Mouse (Mus musculus): ENCODE data around the gene S100a14. TPM values are rescaled to one million over a fixed set of nuclear protein-coding genes. Genes with fewer than 3 reads are reported as not detected.

S100a14 gene
- polyA plus RNA-seq, 1 experiment from 2014 or later, result not detected

- no peak overlapping the region for H3K4me3 ChIP-seq (ENCODE audit: low read depth, low read length)
- H3K27me3 ChIP-seq (ENCODE audit: control insufficient read depth, insufficient read depth, low read length), result no peaks in the 10 kb centered on the region
- no peak overlapping the region for H3K27ac ChIP-seq (ENCODE audit: low read depth, low read length)
- peaks cover 10% of the 10 kb centered on the region for H3K4me1 ChIP-seq (ENCODE audit: control insufficient read depth, insufficient read depth, low read length)
- no peak overlapping the region for H3K4me2 ChIP-seq
- WGBS (ENCODE audit: insufficient replicate concordance), result 90% methylated on average over 4 of the region's 4 CpGs
- H3K9ac ChIP-seq (ENCODE audit: low read depth, low read length), result no peak overlapping the region
- H3K9me3 ChIP-seq (replicated peaks; ENCODE audit: control insufficient read depth, low read length), result no peaks in the 10 kb centered on the region
- peaks cover 31% of the 10 kb centered on the region for H3K36me3 ChIP-seq (ENCODE audit: control insufficient read depth, insufficient read depth, low read length)
- no peak for ATAC-seq (replicated peaks; ENCODE audit: insufficient number of reproducible peaks, low FRiP score, low TSS enrichment)
These were observed 23.2 kb upstream of the S100a14 start for GRCm38 (mm10) chr3:90503444-90503843.

- WGBS (ENCODE audit: insufficient replicate concordance), result 89% methylated on average over 5 of the region's 5 CpGs
- Histone ChIP-seq H3K4me2 (no peak overlapping the region), H3K27ac (ENCODE audit: low read depth, low read length) (no peak overlapping the region), H3K9me3 (replicated peaks; ENCODE audit: control insufficient read depth, low read length) (no peaks in the 10 kb centered on the region), H3K27me3 (ENCODE audit: control insufficient read depth, insufficient read depth, low read length) (no peaks in the 10 kb centered on the region), H3K4me1 (ENCODE audit: control insufficient read depth, insufficient read depth, low read length) (peaks cover 10% of the 10 kb centered on the region), H3K9ac (ENCODE audit: low read depth, low read length) (no peak overlapping the region), H3K36me3 (ENCODE audit: control insufficient read depth, insufficient read depth, low read length) (peaks cover 25% of the 10 kb centered on the region), H3K4me3 (ENCODE audit: low read depth, low read length) (no peak overlapping the region)
- no peak for ATAC-seq (replicated peaks; ENCODE audit: insufficient number of reproducible peaks, low FRiP score, low TSS enrichment)
These were observed 21.4 kb upstream of the S100a14 start for GRCm38 (mm10) chr3:90505216-90505615.

- Histone ChIP-seq H3K9ac (ENCODE audit: low read depth, low read length) (no peak overlapping the region), H3K4me3 (ENCODE audit: low read depth, low read length) (no peak overlapping the region), H3K4me2 (no peak overlapping the region), H3K27me3 (ENCODE audit: control insufficient read depth, insufficient read depth, low read length) (no peaks in the 10 kb centered on the region), H3K9me3 (replicated peaks; ENCODE audit: control insufficient read depth, low read length) (no peaks in the 10 kb centered on the region), H3K36me3 (ENCODE audit: control insufficient read depth, insufficient read depth, low read length) (peaks cover 24% of the 10 kb centered on the region), H3K4me1 (ENCODE audit: control insufficient read depth, insufficient read depth, low read length) (peaks cover 10% of the 10 kb centered on the region), H3K27ac (ENCODE audit: low read depth, low read length) (no peak overlapping the region)
- no peak for ATAC-seq (replicated peaks; ENCODE audit: insufficient number of reproducible peaks, low FRiP score, low TSS enrichment)
- 83% methylated on average over 3 of the region's 3 CpGs for WGBS (ENCODE audit: insufficient replicate concordance)
These were observed 20.3 kb upstream of the S100a14 start for GRCm38 (mm10) chr3:90506362-90506761.

GRCm38 (mm10) chr3:90508287-90508949, 18.2 kb upstream of the S100a14 start:
- H3K4me2 ChIP-seq, result peak overlapping the region; percentile 88
- ATAC-seq (replicated peaks; ENCODE audit: insufficient number of reproducible peaks, low FRiP score, low TSS enrichment), result no peak
- peaks cover 17% of the 10 kb centered on the region for H3K36me3 ChIP-seq (ENCODE audit: control insufficient read depth, insufficient read depth, low read length)
- peak overlapping the region; percentile 90 for H3K27ac ChIP-seq (ENCODE audit: low read depth, low read length)
- peak overlapping the region; percentile 95 for H3K4me3 ChIP-seq (ENCODE audit: low read depth, low read length)
- H3K9ac ChIP-seq (ENCODE audit: low read depth, low read length), result peak overlapping the region; percentile 99
- H3K27me3 ChIP-seq (ENCODE audit: control insufficient read depth, insufficient read depth, low read length), result peaks cover 2% of the 10 kb centered on the region; the same call in 1 of the 2 replicates
- no peaks in the 10 kb centered on the region for H3K9me3 ChIP-seq (replicated peaks; ENCODE audit: control insufficient read depth, low read length)
- peaks cover 16% of the 10 kb centered on the region for H3K4me1 ChIP-seq (ENCODE audit: control insufficient read depth, insufficient read depth, low read length)
- WGBS (ENCODE audit: insufficient replicate concordance), result 6% methylated on average over 20 of the region's 20 CpGs

- Histone ChIP-seq H3K4me2 (peak within 1 kb of the TSS; percentile 88), H3K27me3 (ENCODE audit: control insufficient read depth, insufficient read depth, low read length) (peaks cover 4% of the 10 kb centered on the region; the same call in 1 of the 2 replicates), H3K4me1 (ENCODE audit: control insufficient read depth, insufficient read depth, low read length) (peaks cover 16% of the 10 kb centered on the region), H3K27ac (ENCODE audit: low read depth, low read length) (peak within 1 kb of the TSS; percentile 90), H3K36me3 (ENCODE audit: control insufficient read depth, insufficient read depth, low read length) (peaks cover 17% of the 10 kb centered on the region), H3K9me3 (replicated peaks; ENCODE audit: control insufficient read depth, low read length) (no peaks in the 10 kb centered on the region), H3K4me3 (ENCODE audit: low read depth, low read length) (peak within 1 kb of the TSS; percentile 95), H3K9ac (ENCODE audit: low read depth, low read length) (peak within 1 kb of the TSS; percentile 99)
- peak; percentile 87 for ATAC-seq (replicated peaks; ENCODE audit: insufficient number of reproducible peaks, low FRiP score, low TSS enrichment)
- under 1% methylated on average over 63 of the region's 66 CpGs for WGBS (ENCODE audit: insufficient replicate concordance)
These were observed 17.5 kb upstream of the S100a14 start, which contains the start of gene Chtop for GRCm38 (mm10) chr3:90508950-90509746. TSS of gene Chtop (minus strand) at chr3:90509498.

GRCm38 (mm10) chr3:90509747-90510123, 16.9 kb upstream of the S100a14 start:
- H3K4me2 ChIP-seq, result peak overlapping the region; percentile 88
- ATAC-seq (replicated peaks; ENCODE audit: insufficient number of reproducible peaks, low FRiP score, low TSS enrichment), result no peak
- peaks cover 4% of the 10 kb centered on the region; the same call in 1 of the 2 replicates for H3K27me3 ChIP-seq (ENCODE audit: control insufficient read depth, insufficient read depth, low read length)
- H3K9me3 ChIP-seq (replicated peaks; ENCODE audit: control insufficient read depth, low read length), result no peaks in the 10 kb centered on the region
- peak overlapping the region; percentile 95 for H3K4me3 ChIP-seq (ENCODE audit: low read depth, low read length)
- WGBS (ENCODE audit: insufficient replicate concordance), result 23% methylated on average over 2 of the region's 2 CpGs
- peak overlapping the region; percentile 90; the same call in 1 of the 2 replicates for H3K27ac ChIP-seq (ENCODE audit: low read depth, low read length)
- peak overlapping the region; percentile 4; the same call in 1 of the 2 replicates for H3K9ac ChIP-seq (ENCODE audit: low read depth, low read length)
- peaks cover 16% of the 10 kb centered on the region for H3K4me1 ChIP-seq (ENCODE audit: control insufficient read depth, insufficient read depth, low read length)
- H3K36me3 ChIP-seq (ENCODE audit: control insufficient read depth, insufficient read depth, low read length), result peaks cover 13% of the 10 kb centered on the region

- no peak overlapping the region for H3K4me3 ChIP-seq (ENCODE audit: low read depth, low read length)
- H3K27me3 ChIP-seq (ENCODE audit: control insufficient read depth, insufficient read depth, low read length), result peaks cover 4% of the 10 kb centered on the region; the same call in 1 of the 2 replicates
- 75% methylated on average over 5 of the region's 5 CpGs for WGBS (ENCODE audit: insufficient replicate concordance)
- no peak overlapping the region for H3K27ac ChIP-seq (ENCODE audit: low read depth, low read length)
- peaks cover 21% of the 10 kb centered on the region for H3K4me1 ChIP-seq (ENCODE audit: control insufficient read depth, insufficient read depth, low read length)
- no peak overlapping the region for H3K9ac ChIP-seq (ENCODE audit: low read depth, low read length)
- no peaks in the 10 kb centered on the region for H3K9me3 ChIP-seq (replicated peaks; ENCODE audit: control insufficient read depth, low read length)
- no peak for ATAC-seq (replicated peaks; ENCODE audit: insufficient number of reproducible peaks, low FRiP score, low TSS enrichment)
- H3K36me3 ChIP-seq (ENCODE audit: control insufficient read depth, insufficient read depth, low read length), result no peaks in the 10 kb centered on the region; the same call in 1 of the 2 replicates
- H3K4me2 ChIP-seq, result 0 out of 2 replicates have a peak overlapping the region, but pooled peaks have one; percentile 11
These were observed 14.4 kb upstream of the S100a14 start for GRCm38 (mm10) chr3:90512276-90512675.

GRCm38 (mm10) chr3:90512948-90513642, 13.6 kb upstream of the S100a14 start:
- 60% methylated on average over 9 of the region's 9 CpGs for WGBS (ENCODE audit: insufficient replicate concordance)
- H3K27ac ChIP-seq (ENCODE audit: low read depth, low read length), result no peak overlapping the region

More at GRCm38 (mm10) chr3:90512948-90513642, 13.6 kb upstream of the S100a14 start:
- peaks cover 4% of the 10 kb centered on the region; the same call in 1 of the 2 replicates for H3K27me3 ChIP-seq (ENCODE audit: control insufficient read depth, insufficient read depth, low read length)
- H3K4me2 ChIP-seq, result peak overlapping the region; percentile 90
- H3K4me1 ChIP-seq (ENCODE audit: control insufficient read depth, insufficient read depth, low read length), result peaks cover 13% of the 10 kb centered on the region
- H3K4me3 ChIP-seq (ENCODE audit: low read depth, low read length), result peak overlapping the region; percentile 51; the same call in 1 of the 2 replicates
- peak overlapping the region; percentile 74 for H3K9ac ChIP-seq (ENCODE audit: low read depth, low read length)
- H3K9me3 ChIP-seq (replicated peaks; ENCODE audit: control insufficient read depth, low read length), result no peaks in the 10 kb centered on the region
- no peaks in the 10 kb centered on the region for H3K36me3 ChIP-seq (ENCODE audit: control insufficient read depth, insufficient read depth, low read length)
- no peak for ATAC-seq (replicated peaks; ENCODE audit: insufficient number of reproducible peaks, low FRiP score, low TSS enrichment)
